Mouse (Mus musculus): Measurements from ENCODE around the gene Hoxc4. TPM values are rescaled to one million over a fixed set of nuclear protein-coding genes. Genes with fewer than 3 reads are reported as not detected.

Hoxc4 gene
- polyA plus RNA-seq, 1 experiment from 2014 or later = not detected

GRCm38 (mm10) chr15:103020899-103021418 lies 2.2 kb downstream of the Hoxc4 start:
- H3K9ac ChIP-seq = no peak overlapping the region
- peaks cover 99% of the 10 kb centered on the region for H3K27me3 ChIP-seq (replicated peaks)
- ATAC-seq (replicated peaks) = no peak
- no peak overlapping the region for H3K27ac ChIP-seq
- H3K4me3 ChIP-seq = no peak overlapping the region
- WGBS = 0% methylated on average over 8 of the region's 8 CpGs
- H3K4me1 ChIP-seq = no peaks in the 10 kb centered on the region
- H3K4me2 ChIP-seq = no peak overlapping the region
- no peaks in the 10 kb centered on the region for H3K36me3 ChIP-seq (replicated peaks)
- no peaks in the 10 kb centered on the region for H3K9me3 ChIP-seq

- Histone ChIP-seq H3K4me3 (no peak overlapping the region), H3K9ac (no peak overlapping the region), H3K4me2 (no peak overlapping the region), H3K27me3 (replicated peaks) (peaks cover 99% of the 10 kb centered on the region), H3K36me3 (replicated peaks) (no peaks in the 10 kb centered on the region), H3K9me3 (no peaks in the 10 kb centered on the region), H3K27ac (no peak overlapping the region), H3K4me1 (no peaks in the 10 kb centered on the region)
- 8% methylated on average over 8 of the region's 8 CpGs for whole genome bisulfite sequencing
- no peak for ATAC-seq (replicated peaks)
These were observed 2.8 kb downstream of the Hoxc4 start for GRCm38 (mm10) chr15:103021544-103021943.

- WGBS = 5% methylated on average over 2 of the region's 2 CpGs
- H3K4me1 ChIP-seq = no peaks in the 10 kb centered on the region
- no peak for ATAC-seq (replicated peaks)
- H3K4me3 ChIP-seq = no peak overlapping the region
- H3K27me3 ChIP-seq (replicated peaks) = peaks cover 99% of the 10 kb centered on the region
- H3K9me3 ChIP-seq = no peaks in the 10 kb centered on the region
- no peaks in the 10 kb centered on the region for H3K36me3 ChIP-seq (replicated peaks)
- H3K4me2 ChIP-seq = no peak overlapping the region
- no peak overlapping the region for H3K9ac ChIP-seq
- no peak overlapping the region for H3K27ac ChIP-seq
These were observed 5.4 kb downstream of the Hoxc4 start for GRCm38 (mm10) chr15:103024131-103024530.

- Histone ChIP-seq H3K4me2 (no peak overlapping the region), H3K4me1 (no peaks in the 10 kb centered on the region), H3K27me3 (replicated peaks) (peaks cover 99% of the 10 kb centered on the region), H3K9ac (no peak overlapping the region), H3K9me3 (no peaks in the 10 kb centered on the region), H3K36me3 (replicated peaks) (no peaks in the 10 kb centered on the region), H3K27ac (no peak overlapping the region), H3K4me3 (no peak overlapping the region)
- no peak for ATAC-seq (replicated peaks)
- WGBS = under 1% methylated on average over 43 of the region's 43 CpGs
These were observed 8.8 kb downstream of the Hoxc4 start for GRCm38 (mm10) chr15:103027266-103028235.

GRCm38 (mm10) chr15:103028916-103029512 lies 10.3 kb downstream of the Hoxc4 start:
- no peak overlapping the region for H3K4me2 ChIP-seq
- ATAC-seq (replicated peaks) = no peak
- peaks cover 97% of the 10 kb centered on the region for H3K27me3 ChIP-seq (replicated peaks)
- H3K4me3 ChIP-seq = no peak overlapping the region
- H3K9ac ChIP-seq = no peak overlapping the region
- H3K9me3 ChIP-seq = no peaks in the 10 kb centered on the region
- no peak overlapping the region for H3K27ac ChIP-seq
- 9% methylated on average over 9 of the region's 9 CpGs for WGBS
- no peaks in the 10 kb centered on the region for H3K4me1 ChIP-seq
- no peaks in the 10 kb centered on the region for H3K36me3 ChIP-seq (replicated peaks)

- Histone ChIP-seq H3K27me3 (replicated peaks) (peaks cover 97% of the 10 kb centered on the region), H3K36me3 (replicated peaks) (no peaks in the 10 kb centered on the region), H3K27ac (no peak overlapping the region), H3K4me2 (no peak overlapping the region), H3K4me1 (no peaks in the 10 kb centered on the region), H3K4me3 (no peak overlapping the region), H3K9ac (no peak overlapping the region), H3K9me3 (no peaks in the 10 kb centered on the region)
- WGBS = 2% methylated on average over 8 of the region's 8 CpGs
- no peak for ATAC-seq (replicated peaks)
These were observed 11.4 kb downstream of the Hoxc4 start for GRCm38 (mm10) chr15:103030142-103030541.

GRCm38 (mm10) chr15:103032167-103032566 lies 13.4 kb downstream of the Hoxc4 start:
- Histone ChIP-seq H3K36me3 (replicated peaks) (no peaks in the 10 kb centered on the region), H3K27ac (no peak overlapping the region), H3K9ac (no peak overlapping the region), H3K4me1 (no peaks in the 10 kb centered on the region), H3K4me2 (no peak overlapping the region), H3K9me3 (no peaks in the 10 kb centered on the region), H3K27me3 (replicated peaks) (peaks cover 97% of the 10 kb centered on the region), H3K4me3 (no peak overlapping the region)
- ATAC-seq (replicated peaks) = no peak
- 0% methylated on average over 2 of the region's 3 CpGs for WGBS

- Histone ChIP-seq H3K36me3 (replicated peaks) (no peaks in the 10 kb centered on the region), H3K27ac (no peak overlapping the region), H3K4me3 (no peak overlapping the region), H3K4me2 (no peak overlapping the region), H3K27me3 (replicated peaks) (peaks cover 97% of the 10 kb centered on the region), H3K4me1 (no peaks in the 10 kb centered on the region), H3K9ac (no peak overlapping the region), H3K9me3 (no peaks in the 10 kb centered on the region)
- WGBS = under 1% methylated on average over 26 of the region's 26 CpGs
- ATAC-seq (replicated peaks) = no peak
These were observed 14.2 kb downstream of the Hoxc4 start for GRCm38 (mm10) chr15:103032646-103033575.

GRCm38 (mm10) chr15:103034043-103034806 lies 15.5 kb downstream of the Hoxc4 start:
- Histone ChIP-seq H3K36me3 (replicated peaks) (no peaks in the 10 kb centered on the region), H3K4me1 (no peaks in the 10 kb centered on the region), H3K4me3 (no peak overlapping the region), H3K27ac (no peak overlapping the region), H3K4me2 (peak overlapping the region; percentile 17; the same call in 1 of the 2 replicates), H3K9ac (no peak overlapping the region), H3K27me3 (replicated peaks) (peaks cover 97% of the 10 kb centered on the region), H3K9me3 (no peaks in the 10 kb centered on the region)
- no peak for ATAC-seq (replicated peaks)
- WGBS = 1% methylated on average over 24 of the region's 24 CpGs

- no peak for ATAC-seq (replicated peaks)
- H3K9me3 ChIP-seq = no peaks in the 10 kb centered on the region
- H3K36me3 ChIP-seq (replicated peaks) = no peaks in the 10 kb centered on the region
- H3K27ac ChIP-seq = no peak overlapping the region
- peak overlapping the region; percentile 17; the same call in 1 of the 2 replicates for H3K4me2 ChIP-seq
- under 1% methylated on average over 34 of the region's 34 CpGs for WGBS
- no peak overlapping the region for H3K4me3 ChIP-seq
- no peaks in the 10 kb centered on the region for H3K4me1 ChIP-seq
- H3K27me3 ChIP-seq (replicated peaks) = peaks cover 97% of the 10 kb centered on the region
- H3K9ac ChIP-seq = no peak overlapping the region
These were observed 16.2 kb downstream of the Hoxc4 start for GRCm38 (mm10) chr15:103034807-103035547.

GRCm38 (mm10) chr15:103035548-103035881 lies 16.8 kb downstream of the Hoxc4 start:
- Histone ChIP-seq H3K4me1 (no peaks in the 10 kb centered on the region), H3K27ac (no peak overlapping the region), H3K9me3 (no peaks in the 10 kb centered on the region), H3K9ac (no peak overlapping the region), H3K4me3 (no peak overlapping the region), H3K27me3 (replicated peaks) (peaks cover 97% of the 10 kb centered on the region), H3K4me2 (no peak overlapping the region), H3K36me3 (replicated peaks) (no peaks in the 10 kb centered on the region)
- ATAC-seq (replicated peaks) = no peak
- 0% methylated on average over 14 of the region's 14 CpGs for WGBS
